Mouse (Mus musculus) olfactory bulb, adult 2 months (tissue): ENCODE measurements around the gene Atp5h. TPM values are rescaled to one million over a fixed set of nuclear protein-coding genes. Genes with fewer than 3 reads are reported as not detected.
A peak's percentile ranks its signal among the peaks of the same experiment; 100 is the strongest.
"Not testable (repeated sequence)": the region's sequence is repeated elsewhere in the genome, so short reads cannot be mapped to it uniquely, and the experiment has no call there.

Experiments used
- H3K27ac ChIP-seq: fragments of 200-500 bp; 2 replicates; pipeline ENCODE4 v1.5.1; 2012; ENCODE audit warnings: low read depth, low read length; ENCODE audit not compliant: insufficient read depth
- H3K4me1 ChIP-seq: fragments of 200-500 bp; 2 replicates; pipeline ENCODE4 v1.6.1; 2012; ENCODE audit warnings: low read length; ENCODE audit not compliant: control insufficient read depth, insufficient read depth
- H3K4me3 ChIP-seq: fragments of 200-500 bp; 2 replicates; pipeline ENCODE4 v1.5.1; 2012; ENCODE audit warnings: mild to moderate bottlenecking, low read depth, low read length, moderate library complexity; ENCODE audit not compliant: insufficient read depth
- CTCF ChIP-seq: fragments of 200-500 bp; IDR thresholded peaks from 2 replicates; pipeline ENCODE4 v1.5.1; 2012; ENCODE audit warnings: low read depth, mild to moderate bottlenecking, low read length, moderate library complexity; ENCODE audit not compliant: insufficient read depth
- POLR2A ChIP-seq: fragments of 200-500 bp; IDR thresholded peaks from 2 replicates; pipeline ENCODE4 v1.6.1; 2012; ENCODE audit warnings: mild to moderate bottlenecking, low read depth, low read length, moderate library complexity; ENCODE audit not compliant: insufficient read depth
- WGBS: fragments of 180-500 bp; shearing (Covaris S2); methylation state at CpG from one replicate; pipeline ENCODE4 v1.1.7; 2018; 5-methylcytosine and 5-hydroxymethylcytosine counted together
- polyA plus RNA-seq: library from polyadenylated mRNA; stranded (reverse); fragments of >200 nt; gene quantifications from 2 replicates; pipeline ENCODE4 v1.2.4, GENCODE M21; 2012; ENCODE audit warnings: low replicate concordance; ENCODE audit not compliant: missing spikeins, insufficient read depth, insufficient read length

Gene Atp5h
- polyA plus RNA-seq, 1 experiment, result not detected

DNA sequence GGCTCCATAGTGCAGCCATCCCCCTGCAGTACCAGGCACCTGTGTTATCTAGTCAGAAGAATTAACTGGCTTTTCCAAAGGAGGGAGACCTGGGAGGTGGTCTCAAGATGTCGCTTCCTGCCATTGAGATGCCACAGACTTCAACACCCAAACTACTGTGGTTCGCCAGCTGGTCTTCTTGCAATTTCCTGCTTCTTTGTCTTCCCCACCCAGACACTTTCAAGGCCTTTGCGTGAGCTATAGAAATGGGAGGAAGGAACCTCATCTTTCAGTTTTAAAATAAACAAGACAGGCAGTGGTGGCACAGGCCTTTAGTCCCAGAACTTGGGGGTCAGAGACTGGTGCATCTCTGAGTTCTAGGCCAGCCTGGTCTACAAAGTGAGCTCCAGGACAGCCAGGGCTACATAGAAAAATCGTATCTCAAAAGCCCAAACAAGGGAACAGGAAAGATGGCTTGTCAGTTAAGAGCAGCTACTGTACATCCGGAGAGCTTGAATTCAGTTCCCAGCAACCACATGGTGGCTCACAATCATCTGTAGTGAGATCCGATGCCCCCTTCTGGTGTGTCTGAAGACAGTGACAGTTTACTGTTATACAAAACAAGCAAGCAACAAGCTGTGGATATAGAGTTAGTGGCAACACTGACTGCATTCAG, 11.4 kb downstream of the Atp5h start:
- no peak overlapping the region; the same call in 1 of the 2 replicates for H3K27ac ChIP-seq
- H3K4me3 ChIP-seq, result no peak overlapping the region
- 74% methylated on average over 6 of the region's 6 CpGs for WGBS
- TF ChIP-seq POLR2A (no peak), CTCF (no peak)
- H3K4me1 ChIP-seq, result 0 out of 2 replicates have a peak, but pooled peaks cover 9% of the 10 kb centered on the region

DNA sequence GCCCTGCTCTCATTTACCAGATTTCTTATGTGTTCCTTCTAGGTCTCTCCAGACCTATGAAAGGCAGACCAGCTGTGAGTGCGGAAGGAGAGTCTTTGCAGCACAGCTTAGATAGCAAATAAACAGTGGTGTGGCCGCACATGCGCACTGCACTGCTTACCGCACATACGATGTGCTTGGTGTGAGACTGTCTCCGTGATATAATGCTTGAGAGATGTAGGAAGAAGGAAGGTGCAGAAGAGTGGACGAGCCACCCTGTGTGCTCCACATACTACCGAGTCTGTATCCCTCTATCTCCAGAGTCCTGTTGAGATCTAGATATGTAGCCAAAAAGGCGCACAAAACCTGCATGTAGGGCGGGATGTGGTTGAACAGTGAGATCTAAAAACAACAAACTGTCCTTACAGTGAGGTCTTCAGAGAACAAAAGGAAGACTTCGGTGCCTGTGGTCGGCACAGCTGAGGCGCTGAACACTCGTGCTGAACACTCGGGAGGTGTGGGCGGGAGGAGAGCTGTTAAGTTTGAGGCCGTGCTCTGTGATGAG, 12.8 kb downstream of the Atp5h start:
- Histone ChIP-seq H3K27ac (no peak overlapping the region), H3K4me3 (no peak overlapping the region), H3K4me1 (0 out of 2 replicates have a peak, but pooled peaks cover 7% of the 10 kb centered on the region)
- TF ChIP-seq CTCF (no peak), POLR2A (no peak)
- 83% methylated on average over 17 of the region's 17 CpGs for WGBS

DNA sequence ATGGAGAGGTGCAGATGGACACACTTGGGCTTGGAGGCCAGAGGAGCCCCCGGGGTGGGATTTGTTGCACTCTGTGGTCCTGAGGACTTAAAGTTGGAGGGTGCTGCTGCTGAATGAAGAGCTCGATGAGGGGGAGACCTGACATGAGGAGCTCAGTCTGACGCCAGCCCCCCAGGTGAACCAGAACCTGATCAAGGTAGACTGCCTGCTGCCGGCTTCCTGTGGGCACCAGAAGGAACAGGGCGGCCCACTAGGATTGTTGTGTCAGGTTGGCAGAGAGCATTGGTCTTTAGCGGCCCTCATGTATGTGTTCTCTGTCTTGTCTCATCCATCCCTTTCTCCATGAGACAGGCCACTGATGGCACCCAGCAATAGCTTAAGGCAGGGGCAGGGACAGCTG, 14.0 kb downstream of the Atp5h start:
- no peak for TF ChIP-seq CTCF
- TF ChIP-seq POLR2A, result no peak
- H3K4me1 ChIP-seq, result peaks cover 11% of the 10 kb centered on the region
- WGBS, result 94% methylated on average over 6 of the region's 6 CpGs
- no peak overlapping the region for H3K27ac ChIP-seq
- no peak overlapping the region for H3K4me3 ChIP-seq

DNA sequence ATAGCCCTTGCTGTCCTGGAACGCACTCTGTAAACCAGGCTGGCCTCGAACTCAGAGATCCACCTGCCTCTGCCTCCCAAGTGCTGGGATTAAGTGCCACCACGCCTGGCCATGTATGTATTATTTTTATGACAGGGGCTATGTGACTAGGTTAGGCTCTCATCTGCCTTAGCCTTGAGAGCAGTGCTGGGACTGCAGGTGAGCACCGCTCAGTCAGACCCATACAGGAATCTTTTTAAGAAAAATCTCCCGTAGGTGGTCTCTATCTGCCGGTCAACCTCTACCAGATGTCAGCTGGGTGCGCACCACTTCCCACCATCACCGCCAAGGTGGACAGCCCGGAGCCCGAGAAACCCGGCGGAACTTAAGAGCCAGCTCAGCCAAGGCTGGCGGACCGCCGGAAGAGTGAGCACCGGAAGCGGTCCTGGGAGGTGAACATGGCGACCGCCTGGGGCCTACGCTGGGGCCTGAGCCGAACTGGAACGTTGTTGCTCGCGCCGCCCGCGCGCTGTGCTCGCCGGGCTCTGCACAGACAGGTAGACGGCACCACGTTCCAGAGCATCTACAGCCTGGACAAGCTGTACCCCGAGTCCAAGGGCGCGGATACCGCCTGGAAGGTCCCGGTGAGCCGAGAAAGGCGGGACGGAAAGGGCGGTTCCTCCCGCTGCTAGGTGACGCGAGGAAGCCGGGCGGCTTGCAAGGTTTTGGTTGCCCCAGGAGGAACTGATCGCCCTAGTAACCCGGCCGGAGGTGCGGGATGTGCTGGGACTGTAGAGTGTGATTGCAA, 16.2 kb downstream of the Atp5h start, which contains the start of gene Mrpl58:
Gene Mrpl58, plus strand, starts transcription at position 415 of the 787 bp plus-strand sequence.
- WGBS, result 3% methylated on average over 50 of the region's 50 CpGs
- Histone ChIP-seq H3K4me3 (peak within 1 kb of the TSS; percentile 89), H3K27ac (peak within 1 kb of the TSS; percentile 87), H3K4me1 (peaks cover 16% of the 10 kb centered on the region)
- no peak for TF ChIP-seq CTCF
- peak; percentile 78; the same call in 1 of the 2 replicates for TF ChIP-seq POLR2A

DNA sequence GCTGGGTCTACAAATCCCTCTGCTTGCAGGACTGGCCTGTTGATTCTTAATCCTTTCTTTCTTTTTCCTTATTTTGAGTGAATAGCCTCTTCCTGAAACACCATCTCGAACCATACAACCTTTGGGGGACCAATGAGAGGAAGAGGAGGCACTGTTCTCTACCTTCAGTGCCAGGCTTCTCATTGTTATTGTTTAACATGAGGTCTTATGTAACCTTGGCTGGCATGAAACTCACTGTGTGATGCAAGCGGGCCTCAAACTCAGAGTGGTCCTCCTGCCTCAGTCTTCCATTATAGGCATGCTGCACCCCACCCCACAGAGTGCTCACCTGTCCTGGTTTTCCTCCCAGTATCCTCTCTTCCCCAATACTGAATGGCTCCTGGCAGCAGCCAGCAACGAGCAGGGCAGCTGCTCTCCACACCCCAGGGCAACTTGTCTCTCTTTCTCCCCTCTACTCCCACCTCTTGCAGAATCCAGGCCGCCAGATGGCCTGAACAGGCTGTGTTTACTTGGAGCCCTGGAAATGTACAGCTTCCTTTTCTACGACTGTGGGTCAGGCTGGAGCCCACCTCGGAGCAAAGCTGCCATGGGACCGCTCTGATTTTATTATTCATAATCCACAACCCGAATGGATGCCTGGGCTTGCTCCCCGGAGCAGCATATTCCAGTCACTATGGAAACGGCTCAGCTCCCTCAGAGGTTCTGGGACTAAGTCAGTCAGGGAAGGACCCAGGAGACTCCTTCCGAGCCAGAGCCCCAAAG, 19.0 kb downstream of the Atp5h start:
- peaks cover 13% of the 10 kb centered on the region for H3K4me1 ChIP-seq
- no peak for TF ChIP-seq CTCF
- no peak for TF ChIP-seq POLR2A
- peak overlapping the region; percentile 24 for H3K27ac ChIP-seq
- no peak overlapping the region for H3K4me3 ChIP-seq
- 39% methylated on average over 11 of the region's 11 CpGs for WGBS

DNA sequence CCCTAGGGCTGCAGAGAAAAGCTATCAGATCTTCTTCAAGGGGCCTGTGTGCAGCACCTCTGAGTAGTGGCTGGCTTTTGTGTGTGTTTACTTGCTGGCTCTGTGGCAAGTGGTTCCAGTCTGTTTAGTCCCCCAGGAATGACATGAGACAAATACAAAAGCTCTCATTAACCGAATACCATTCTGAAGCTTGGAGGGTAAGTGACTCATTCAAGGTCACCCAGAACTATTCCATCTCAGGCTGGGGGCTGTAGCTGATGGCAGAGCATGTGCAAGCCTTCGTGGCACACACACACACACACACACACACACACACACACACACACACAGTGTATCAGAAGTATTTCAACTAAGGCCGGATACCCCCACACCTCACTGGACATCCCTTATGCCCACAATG, 19.6 kb downstream of the Atp5h start:
- 49% methylated on average over 3 of the region's 3 CpGs for WGBS
- TF ChIP-seq POLR2A (no peak), CTCF (no peak)
- Histone ChIP-seq H3K27ac (peak overlapping the region; percentile 34), H3K4me1 (peaks cover 9% of the 10 kb centered on the region), H3K4me3 (no peak overlapping the region)

DNA sequence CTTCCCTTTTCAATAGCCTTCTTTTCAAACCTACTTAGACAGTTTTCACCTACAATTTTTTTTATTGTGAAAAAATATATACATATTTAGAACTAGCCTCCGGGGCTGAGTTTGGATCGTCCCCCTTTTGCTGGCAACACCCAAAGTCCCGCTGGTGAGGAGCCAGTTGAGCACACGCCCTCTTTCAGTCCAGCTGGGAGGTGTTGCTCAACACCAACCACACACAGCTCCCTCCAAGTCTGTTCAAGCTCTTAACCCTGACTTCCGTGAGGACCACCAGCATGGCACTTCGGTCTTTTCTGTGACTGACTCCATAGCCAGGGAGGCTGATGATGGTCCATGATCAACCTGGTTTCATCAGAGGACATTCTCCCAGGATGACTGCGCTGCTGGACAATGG, 21.7 kb downstream of the Atp5h start:
- H3K27ac ChIP-seq, result no peak overlapping the region
- TF ChIP-seq CTCF (no peak), POLR2A (no peak)
- 77% methylated on average over 7 of the region's 7 CpGs for WGBS
- H3K4me1 ChIP-seq, result peaks cover 13% of the 10 kb centered on the region
- no peak overlapping the region for H3K4me3 ChIP-seq

DNA sequence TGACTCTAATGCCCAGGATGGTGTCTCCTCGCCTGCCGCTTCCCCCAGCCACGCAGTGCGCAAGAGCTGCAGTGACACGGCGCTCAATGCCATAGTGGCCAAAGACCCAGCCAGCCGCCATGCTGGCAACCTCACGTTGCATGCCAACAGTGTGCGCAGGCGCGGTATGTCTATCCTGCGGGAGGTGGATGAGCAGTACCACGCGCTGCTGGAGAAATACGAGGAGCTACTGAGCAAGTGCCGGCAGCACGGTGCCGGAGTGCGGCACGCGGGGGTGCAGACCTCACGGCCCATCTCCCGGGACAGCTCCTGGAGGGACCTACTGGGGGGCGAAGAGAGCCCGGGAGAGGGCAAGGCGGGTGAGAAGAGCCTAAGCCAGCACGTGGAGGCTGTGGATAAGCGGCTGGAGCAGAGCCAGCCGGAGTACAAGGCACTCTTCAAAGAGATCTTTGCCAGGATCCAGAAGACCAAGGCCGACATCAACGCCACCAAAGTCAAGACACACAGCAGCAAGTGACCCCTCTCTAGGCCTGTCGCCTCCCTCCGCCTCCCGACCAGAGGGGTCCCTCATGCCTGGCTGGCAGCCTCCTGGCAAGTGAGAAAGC, 25.9 kb downstream of the Atp5h start:
- Histone ChIP-seq H3K4me1 (peaks cover 7% of the 10 kb centered on the region; the same call in 1 of the 2 replicates), H3K4me3 (no peak overlapping the region), H3K27ac (no peak overlapping the region)
- no peak for TF ChIP-seq CTCF
- no peak for TF ChIP-seq POLR2A
- 78% methylated on average over 34 of the region's 34 CpGs for WGBS

DNA sequence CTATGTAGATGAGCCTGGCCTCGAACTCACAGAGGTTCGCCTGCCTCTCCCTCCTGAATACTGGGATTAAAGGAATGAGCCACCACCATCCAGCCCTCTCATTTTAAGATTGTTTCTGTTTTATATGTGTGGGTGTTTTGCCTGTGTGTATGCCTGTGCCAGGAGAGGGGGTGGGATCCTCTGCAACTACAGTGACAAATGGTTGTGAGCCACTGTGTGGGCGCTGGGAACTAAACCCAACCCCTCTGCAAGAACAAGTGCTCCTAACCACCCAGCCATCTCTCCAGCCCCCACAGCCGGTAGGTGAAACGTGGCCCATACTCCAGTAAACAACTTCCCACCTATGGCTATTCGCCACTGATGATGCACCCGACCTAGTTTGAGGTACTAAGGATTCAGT, 28.4 kb downstream of the Atp5h start:
- no peak overlapping the region for H3K4me3 ChIP-seq
- H3K4me1 ChIP-seq, result peaks cover 14% of the 10 kb centered on the region
- no peak overlapping the region for H3K27ac ChIP-seq
- TF ChIP-seq CTCF, result no peak
- TF ChIP-seq POLR2A, result no peak
- WGBS, result 87% methylated on average over 7 of the region's 7 CpGs

DNA sequence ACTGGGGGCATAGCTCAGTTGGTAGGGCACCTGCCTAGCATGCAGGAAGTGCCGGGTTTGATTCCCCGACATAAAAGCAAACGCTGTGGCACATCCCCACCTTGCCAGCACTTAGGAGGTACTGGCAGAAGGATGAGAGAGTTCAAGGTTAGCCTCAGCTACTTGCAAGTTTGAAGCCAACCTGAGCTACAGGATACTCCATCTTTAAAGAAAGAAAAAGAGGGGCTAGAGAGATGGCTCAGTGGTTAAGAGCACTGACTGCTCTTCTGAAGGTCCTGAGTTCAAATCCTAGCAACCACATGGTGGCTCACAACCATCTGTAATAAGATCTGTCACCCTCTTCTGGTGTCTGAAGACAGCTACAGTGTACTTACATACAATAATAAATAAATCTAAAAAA, 32.9 kb downstream of the Atp5h start:
- not testable (repeated sequence) for H3K4me3 ChIP-seq
- WGBS, result 76% methylated on average over 3 of the region's 3 CpGs
- Histone ChIP-seq H3K27ac (peak overlapping the region; percentile 58; the same call in 1 of the 2 replicates), H3K4me1 (peaks cover 45% of the 10 kb centered on the region)
